ENCODE assay signal across 10 mouse cellular contexts in the genomic region with DNA sequence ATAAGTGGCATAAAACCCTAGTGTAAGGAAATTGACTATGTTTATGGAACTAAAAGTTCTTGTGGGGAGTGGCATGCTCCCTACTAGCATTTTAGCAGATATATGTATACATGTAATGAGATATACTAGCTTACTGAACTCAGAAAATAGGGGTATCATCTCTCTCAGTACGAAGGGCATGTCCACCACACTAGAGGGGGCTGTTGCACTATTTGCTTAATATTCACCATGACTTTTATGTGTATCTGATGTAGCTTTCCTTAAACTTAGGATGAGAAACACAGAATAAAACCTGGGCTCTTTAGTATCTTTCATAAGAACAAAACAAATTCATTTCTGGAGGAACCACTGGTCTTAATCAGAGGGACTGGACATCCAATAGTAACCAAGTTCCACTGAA.
A peak's percentile ranks its signal among the peaks of the same experiment; 100 is the strongest.
DNase-seq lines count a peak whose midpoint lies in the region; ATAC-seq lines count a peak whose summit lies in the region.
"Had no signal": no experiment of that assay in that cellular context is flagged by ENCODE, and none has a peak within 500 bp of the region (broad histone marks: within the 10 kb centered on the region; RNA-seq: fewer than 3 reads in every experiment).

No protein-coding gene starts in this region.

- H3K9ac ChIP-seq in hindbrain, embryonic 11.5 days (ENCODE audit: low read depth, low read length), result no peak overlapping the region
- no peak overlapping the region for H3K9ac ChIP-seq in hindbrain, embryonic 14.5 days
- H3K9ac ChIP-seq in midbrain, embryonic 14.5 days (replicated peaks; ENCODE audit: low read length), result no peak overlapping the region
- no peak overlapping the region for H3K9ac ChIP-seq in midbrain, embryonic 13.5 days (replicated peaks)
- H3K9ac ChIP-seq: hindbrain, embryonic 13.5 days had no signal

- no peak overlapping the region for H3K27ac ChIP-seq in hindbrain, embryonic 11.5 days (ENCODE audit: low read depth, low read length)
- no peak overlapping the region for H3K27ac ChIP-seq in hindbrain, embryonic 14.5 days
- H3K27ac ChIP-seq in midbrain, embryonic 14.5 days (replicated peaks; ENCODE audit: low read depth, low read length), result no peak overlapping the region
- H3K27ac ChIP-seq in midbrain, embryonic 13.5 days, result no peak overlapping the region
- H3K27ac ChIP-seq: hindbrain, embryonic 13.5 days; macrophage had no signal

- 78% methylated on average over 1 of the region's 1 CpGs for WGBS in hindbrain, embryonic 11.5 days
- WGBS in hindbrain, embryonic 14.5 days, result 93% methylated on average over 1 of the region's 1 CpGs
- 82% methylated on average over 1 of the region's 1 CpGs for WGBS in midbrain, embryonic 14.5 days
- WGBS in midbrain, embryonic 13.5 days, result 88% methylated on average over 1 of the region's 1 CpGs

- ATAC-seq in hindbrain, embryonic 11.5 days (ENCODE audit: low FRiP score), result no peak
- ATAC-seq in hindbrain, embryonic 14.5 days (ENCODE audit: low FRiP score), result no peak
- no peak for ATAC-seq in midbrain, embryonic 14.5 days (ENCODE audit: low FRiP score, low TSS enrichment)
- ATAC-seq in midbrain, embryonic 13.5 days, result no peak

- DNase-seq in hindbrain, embryonic 11.5 days (ENCODE audit: low spot score), result peak; percentile 14
- DNase-seq in hindbrain, embryonic 14.5 days (ENCODE audit: low spot score), result no peak
- peak; percentile 35 for DNase-seq in midbrain, embryonic 14.5 days
- DNase-seq in embryo, embryonic 11 days, result peak; percentile 34
- no peak for DNase-seq in Muller cell, postnatal 12 days (ENCODE audit: inconsistent ontology term)
- no peak for DNase-seq in urinary bladder, adult 2 months (ENCODE audit: low spot score)
- DNase-seq: cerebellum, adult 11-12 months had no signal

- H3K4me1 ChIP-seq in hindbrain, embryonic 11.5 days (replicated peaks; ENCODE audit: control insufficient read depth, insufficient read depth, low read length), result no peaks in the 10 kb centered on the region
- no peaks in the 10 kb centered on the region for H3K4me1 ChIP-seq in hindbrain, embryonic 14.5 days (replicated peaks; ENCODE audit: control insufficient read depth, insufficient read depth, low read length)
- no peaks in the 10 kb centered on the region for H3K4me1 ChIP-seq in midbrain, embryonic 14.5 days (ENCODE audit: control insufficient read depth, insufficient read depth, low read length)
- no peaks in the 10 kb centered on the region for H3K4me1 ChIP-seq in midbrain, embryonic 13.5 days (replicated peaks)
- H3K4me1 ChIP-seq: hindbrain, embryonic 13.5 days had no signal

- no peak overlapping the region for H3K4me2 ChIP-seq in hindbrain, embryonic 11.5 days (replicated peaks; ENCODE audit: low read depth, low read length)
- H3K4me2 ChIP-seq in hindbrain, embryonic 14.5 days (replicated peaks), result no peak overlapping the region
- H3K4me2 ChIP-seq in midbrain, embryonic 14.5 days (ENCODE audit: low read length), result no peak overlapping the region
- H3K4me2 ChIP-seq in midbrain, embryonic 13.5 days (replicated peaks), result no peak overlapping the region
- H3K4me2 ChIP-seq: hindbrain, embryonic 13.5 days had no signal

- H3K36me3 ChIP-seq in hindbrain, embryonic 11.5 days (ENCODE audit: control insufficient read depth, insufficient read depth, low read length), result no peaks in the 10 kb centered on the region
- H3K36me3 ChIP-seq in hindbrain, embryonic 14.5 days (replicated peaks; ENCODE audit: control insufficient read depth, insufficient read depth), result no peaks in the 10 kb centered on the region
- no peaks in the 10 kb centered on the region for H3K36me3 ChIP-seq in midbrain, embryonic 14.5 days (ENCODE audit: control insufficient read depth, insufficient read depth, low read length)
- H3K36me3 ChIP-seq in midbrain, embryonic 13.5 days, result no peaks in the 10 kb centered on the region

- no peaks in the 10 kb centered on the region for H3K9me3 ChIP-seq in hindbrain, embryonic 11.5 days (ENCODE audit: control insufficient read depth, low read length)
- no peaks in the 10 kb centered on the region for H3K9me3 ChIP-seq in hindbrain, embryonic 14.5 days (ENCODE audit: control insufficient read depth, low read length)
- H3K9me3 ChIP-seq in midbrain, embryonic 14.5 days (ENCODE audit: control insufficient read depth, low read length), result no peaks in the 10 kb centered on the region
- no peaks in the 10 kb centered on the region for H3K9me3 ChIP-seq in midbrain, embryonic 13.5 days
- H3K9me3 ChIP-seq: hindbrain, embryonic 13.5 days had no signal

- no peak overlapping the region for H3K4me3 ChIP-seq in hindbrain, embryonic 11.5 days (ENCODE audit: low read depth, low read length)
- no peak overlapping the region for H3K4me3 ChIP-seq in hindbrain, embryonic 14.5 days (replicated peaks; ENCODE audit: low read length)
- H3K4me3 ChIP-seq in midbrain, embryonic 14.5 days (replicated peaks; ENCODE audit: low read depth, low read length), result no peak overlapping the region
- H3K4me3 ChIP-seq in midbrain, embryonic 13.5 days (replicated peaks), result no peak overlapping the region
- H3K4me3 ChIP-seq: hindbrain, embryonic 13.5 days had no signal

- no peaks in the 10 kb centered on the region for H3K27me3 ChIP-seq in hindbrain, embryonic 11.5 days (ENCODE audit: control insufficient read depth, insufficient read depth, low read length)
- no peaks in the 10 kb centered on the region for H3K27me3 ChIP-seq in hindbrain, embryonic 14.5 days (ENCODE audit: control insufficient read depth, insufficient read depth, low read length)
- H3K27me3 ChIP-seq in midbrain, embryonic 14.5 days (ENCODE audit: control insufficient read depth, insufficient read depth, low read length), result no peaks in the 10 kb centered on the region
- H3K27me3 ChIP-seq in midbrain, embryonic 13.5 days, result no peaks in the 10 kb centered on the region
- H3K27me3 ChIP-seq: hindbrain, embryonic 13.5 days had no signal

Comparison
In these comparisons a context has a peak if more than half of its experiments do, and no peak if none do; other contexts are left out.
1. DNase-seq: peak in hindbrain, embryonic 11.5 days (single experiment), midbrain, embryonic 14.5 days (single experiment) and embryo, embryonic 11 days (single experiment); none in hindbrain, embryonic 14.5 days (single experiment), Muller cell, postnatal 12 days (single experiment) and urinary bladder, adult 2 months (single experiment).